Mouse (Mus musculus) cerebellum, postnatal 36 days (tissue): ENCODE data around the gene C3.
A peak's percentile ranks its signal among the peaks of the same experiment; 100 is the strongest.

Experiments
- DNase-seq, 2 experiments: peaks; one replicate each; pipeline ENCODE4 v3.0.0; 2021 to 2022; ENCODE audit warnings: mixed read lengths in 2 of 2

Gene C3

GRCm38 (mm10) chr17:57249186-57250181 lies 21.5 kb upstream of the C3 start, which contains the start of gene Trip10:
Gene Trip10 (plus strand): TSS chr17:57249455.
- peak; percentile 74 to 81 for DNase-seq

GRCm38 (mm10) chr17:57248771-57249170 lies 20.8 kb upstream of the C3 start:
- DNase-seq: peak; percentile 31 to 34

GRCm38 (mm10) chr17:57248201-57248699 lies 20.3 kb upstream of the C3 start, which contains the start of gene Gpr108:
Gene Gpr108 (minus strand): TSS chr17:57248446.
- DNase-seq: peak; percentile 85 to 87

- peak; percentile 86 to 91 for DNase-seq
These were observed 19.7 kb upstream of the C3 start for GRCm38 (mm10) chr17:57247393-57248200.

GRCm38 (mm10) chr17:57246663-57247392 lies 18.9 kb upstream of the C3 start:
- no peak for DNase-seq

GRCm38 (mm10) chr17:57245311-57245929 lies 17.5 kb upstream of the C3 start:
- peak in 1 of 2 experiments; percentile 1 for DNase-seq

- peak in 1 of 2 experiments; percentile 1 for DNase-seq
These were observed 15.9 kb upstream of the C3 start for GRCm38 (mm10) chr17:57243650-57244370.

- DNase-seq: no peak
These were observed 9.2 kb upstream of the C3 start for GRCm38 (mm10) chr17:57237181-57237580.

- DNase-seq: no peak
These were observed 7.9 kb upstream of the C3 start for GRCm38 (mm10) chr17:57235803-57236202.

- no peak for DNase-seq
These were observed 6.5 kb upstream of the C3 start for GRCm38 (mm10) chr17:57234254-57234928.

GRCm38 (mm10) chr17:57233038-57233437 lies 5.1 kb upstream of the C3 start:
- no peak for DNase-seq

GRCm38 (mm10) chr17:57232200-57232599 lies 4.3 kb upstream of the C3 start:
- DNase-seq: no peak

- no peak for DNase-seq
These were observed 3.4 kb upstream of the C3 start for GRCm38 (mm10) chr17:57231321-57231771.

GRCm38 (mm10) chr17:57230728-57231125 lies 2.8 kb upstream of the C3 start:
- DNase-seq: no peak

- no peak for DNase-seq
These were observed 2.2 kb upstream of the C3 start for GRCm38 (mm10) chr17:57229851-57230727.

GRCm38 (mm10) chr17:57228873-57229272 lies 937 bp upstream of the C3 start:
- no peak for DNase-seq

- DNase-seq: no peak
These were observed 468 bp downstream of the C3 start for GRCm38 (mm10) chr17:57227468-57227867.

GRCm38 (mm10) chr17:57223313-57223712 lies 4.6 kb downstream of the C3 start:
- no peak for DNase-seq

GRCm38 (mm10) chr17:57221911-57222310 lies 6.0 kb downstream of the C3 start:
- no peak for DNase-seq

GRCm38 (mm10) chr17:57219884-57220207 lies 8.1 kb downstream of the C3 start:
- no peak for DNase-seq
